ENCODE assay signal across 16 mouse cellular contexts in the genomic region with DNA sequence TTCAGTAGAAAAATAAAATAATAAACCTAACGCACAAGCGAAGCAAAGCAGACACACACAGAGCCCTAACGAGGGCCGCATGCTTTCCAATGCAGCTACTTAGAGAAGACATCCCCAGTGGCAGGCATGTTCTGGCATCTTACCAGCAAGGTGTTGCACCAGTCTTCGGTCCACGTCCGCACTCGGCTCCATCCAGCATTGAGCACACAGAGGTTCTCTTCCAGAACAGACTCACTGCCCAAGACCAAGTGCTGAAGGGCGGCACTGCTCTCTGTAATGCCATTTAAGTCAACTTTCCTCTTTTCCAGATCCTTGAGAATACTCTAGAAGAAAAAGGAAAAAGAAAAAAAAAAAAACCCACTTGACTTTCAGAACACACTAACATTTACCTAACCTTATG.
"Had no signal": no experiment of that assay in that cellular context is flagged by ENCODE, and none has a peak within 500 bp of the region (broad histone marks: within the 10 kb centered on the region; RNA-seq: fewer than 3 reads in every experiment).

No protein-coding gene starts in this region.

- H3K4me2 ChIP-seq: neural tube, embryonic 13.5 days; neural tube, embryonic 15.5 days; stomach, embryonic 15.5 days had no signal

- H3K27ac ChIP-seq: neural tube, embryonic 13.5 days; neural tube, embryonic 15.5 days; stomach, embryonic 15.5 days; stomach, postnatal 0 days had no signal

- H3K9ac ChIP-seq: neural tube, embryonic 13.5 days; neural tube, embryonic 15.5 days; stomach, embryonic 15.5 days had no signal

- DNase-seq: retina, postnatal 1 day; right cerebral cortex, adult 18-20 months; right cerebral cortex, postnatal 14 days; right cerebral cortex, postnatal 25 days; right cerebral cortex, postnatal 4 days; spleen, adult 18-20 months; thymus, adult 18-20 months; thymus, adult 2 months; thymus, postnatal 14 days; thymus, postnatal 25 days; thymus, postnatal 36 days; thymus, postnatal 4 days had no signal

- H3K27me3 ChIP-seq: neural tube, embryonic 13.5 days; neural tube, embryonic 15.5 days; stomach, embryonic 15.5 days had no signal

- H3K36me3 ChIP-seq: neural tube, embryonic 15.5 days had no signal

- H3K4me3 ChIP-seq: neural tube, embryonic 13.5 days; neural tube, embryonic 15.5 days; stomach, embryonic 15.5 days had no signal

- H3K4me1 ChIP-seq: neural tube, embryonic 13.5 days; neural tube, embryonic 15.5 days; stomach, embryonic 15.5 days had no signal

- H3K9me3 ChIP-seq: neural tube, embryonic 13.5 days; neural tube, embryonic 15.5 days; stomach, embryonic 15.5 days had no signal
